Mouse (Mus musculus) intestine, embryonic 14.5 days (tissue): Measurements from ENCODE around the gene Ccdc30. TPM values are rescaled to one million over a fixed set of nuclear protein-coding genes. Genes with fewer than 3 reads are reported as not detected.

ENCODE experiments used
- ATAC-seq: fragments of 200-750 bp; cut with Nextera tagmentation; replicated peaks from 2 replicates; pipeline ENCODE4 v1.8.0; 2017; ENCODE audit warnings: low read depth, moderate number of reproducible peaks, moderate TSS enrichment, moderate library complexity; ENCODE audit not compliant: low FRiP score, low TSS enrichment
- DNase-seq: peaks from one replicate; pipeline ENCODE4 v3.0.0-alpha.2; 2018; ENCODE audit warnings: low spot score
- H3K27ac ChIP-seq: fragments of 300-500 bp; sonication (generic); 2 replicates; pipeline ENCODE4 v1.5.1; 2014; ENCODE audit warnings: low read depth, mild to moderate bottlenecking, control low read depth
- H3K27me3 ChIP-seq: fragments of 300-500 bp; sonication (generic); replicated peaks from 2 replicates; pipeline ENCODE4 v1.6.1; 2014; ENCODE audit warnings: low read length, control low read depth; ENCODE audit not compliant: control insufficient read depth, insufficient read depth
- H3K36me3 ChIP-seq: fragments of 300-500 bp; sonication (generic); 2 replicates; pipeline ENCODE4 v1.6.1; 2014; ENCODE audit warnings: low read length, control low read depth; ENCODE audit not compliant: control insufficient read depth, insufficient read depth
- H3K4me1 ChIP-seq: fragments of 300-500 bp; sonication (generic); replicated peaks from 2 replicates; pipeline ENCODE4 v1.6.1; 2014; ENCODE audit warnings: low read length, control low read depth, mixed read lengths; ENCODE audit not compliant: control insufficient read depth, insufficient read depth
- H3K4me2 ChIP-seq: fragments of 300-500 bp; sonication (generic); 2 replicates; pipeline ENCODE4 v1.6.1; 2014; ENCODE audit warnings: low read length
- H3K4me3 ChIP-seq: fragments of 300-500 bp; sonication (generic); 2 replicates; pipeline ENCODE4 v1.5.1; 2014; ENCODE audit warnings: low read depth, low read length, control low read depth, mixed read lengths
- H3K9ac ChIP-seq: fragments of 300-500 bp; sonication (generic); 2 replicates; pipeline ENCODE4 v1.6.1; 2014; ENCODE audit warnings: mild to moderate bottlenecking, low read length
- H3K9me3 ChIP-seq: fragments of 300-500 bp; sonication (generic); 2 replicates; pipeline ENCODE4 v1.6.1; 2016; ENCODE audit warnings: low read length, control low read depth; ENCODE audit not compliant: control insufficient read depth
- WGBS: fragments of 180-500 bp; shearing (Covaris S2); extraction: QIAGEN DNeasy Blood & Tissue Kit; methylation state at CpG from one replicate; pipeline ENCODE4 v1.1.7; 2014; 5-methylcytosine and 5-hydroxymethylcytosine counted together
- polyA plus RNA-seq: library from polyadenylated mRNA; unstranded; fragments of >200 nt; fragmentation: Nextera tagmentation; extraction: Ambion mirVana; gene quantifications from 2 replicates; pipeline ENCODE4 v1.2.1, GENCODE M21; 2014

Gene Ccdc30
- polyA plus RNA-seq, 1 experiment from 2014 or later, result 5.1 TPM

GRCm38 (mm10) chr4:119450436-119450835 is 35.1 kb upstream of the Ccdc30 start:
- 0 out of 2 replicates have a peak, but pooled peaks cover 3% of the 10 kb centered on the region for H3K4me1 ChIP-seq
- H3K36me3 ChIP-seq, result no peaks in the 10 kb centered on the region
- H3K9me3 ChIP-seq, result no peaks in the 10 kb centered on the region
- 68% methylated on average over 7 of the region's 7 CpGs for WGBS
- no peak overlapping the region for H3K4me2 ChIP-seq
- H3K27me3 ChIP-seq, result no peaks in the 10 kb centered on the region
- DNase-seq, result no peak
- H3K9ac ChIP-seq, result no peak overlapping the region
- ATAC-seq, result no peak
- no peak overlapping the region for H3K4me3 ChIP-seq
- H3K27ac ChIP-seq, result no peak overlapping the region

GRCm38 (mm10) chr4:119447786-119448185 is 32.5 kb upstream of the Ccdc30 start:
- DNase-seq (no peak), ATAC-seq (no peak)
- Histone ChIP-seq H3K4me3 (no peak overlapping the region), H3K27ac (no peak overlapping the region), H3K36me3 (no peaks in the 10 kb centered on the region), H3K27me3 (no peaks in the 10 kb centered on the region), H3K4me2 (no peak overlapping the region), H3K4me1 (no peaks in the 10 kb centered on the region), H3K9ac (no peak overlapping the region), H3K9me3 (no peaks in the 10 kb centered on the region)
- 71% methylated on average over 3 of the region's 3 CpGs for WGBS

GRCm38 (mm10) chr4:119447261-119447660 is 31.9 kb upstream of the Ccdc30 start:
- no peak overlapping the region for H3K27ac ChIP-seq
- DNase-seq (no peak), ATAC-seq (no peak)
- 89% methylated on average over 6 of the region's 6 CpGs for WGBS
- H3K9me3 ChIP-seq, result no peaks in the 10 kb centered on the region
- no peaks in the 10 kb centered on the region for H3K27me3 ChIP-seq
- H3K4me3 ChIP-seq, result no peak overlapping the region
- no peak overlapping the region for H3K4me2 ChIP-seq
- no peaks in the 10 kb centered on the region for H3K4me1 ChIP-seq
- H3K9ac ChIP-seq, result no peak overlapping the region
- H3K36me3 ChIP-seq, result no peaks in the 10 kb centered on the region

GRCm38 (mm10) chr4:119442539-119442938 is 27.2 kb upstream of the Ccdc30 start:
- Histone ChIP-seq H3K27me3 (no peaks in the 10 kb centered on the region), H3K9me3 (no peaks in the 10 kb centered on the region), H3K9ac (no peak overlapping the region), H3K4me1 (no peaks in the 10 kb centered on the region), H3K4me2 (no peak overlapping the region), H3K4me3 (no peak overlapping the region), H3K36me3 (no peaks in the 10 kb centered on the region), H3K27ac (no peak overlapping the region)
- DNase-seq, result no peak
- WGBS, result 44% methylated on average over 6 of the region's 6 CpGs
- ATAC-seq, result no peak

- Histone ChIP-seq H3K36me3 (no peaks in the 10 kb centered on the region), H3K9ac (no peak overlapping the region), H3K4me3 (no peak overlapping the region), H3K9me3 (no peaks in the 10 kb centered on the region), H3K27me3 (no peaks in the 10 kb centered on the region), H3K4me2 (no peak overlapping the region), H3K4me1 (no peaks in the 10 kb centered on the region), H3K27ac (no peak overlapping the region)
- ATAC-seq (no peak), DNase-seq (no peak)
- WGBS, result 90% methylated on average over 4 of the region's 4 CpGs
These were observed 26.5 kb upstream of the Ccdc30 start for GRCm38 (mm10) chr4:119441836-119442235.

- H3K9me3 ChIP-seq, result peaks cover 8% of the 10 kb centered on the region; the same call in 1 of the 2 replicates
- H3K4me2 ChIP-seq, result no peak overlapping the region
- WGBS, result 83% methylated on average over 2 of the region's 2 CpGs
- DNase-seq, result no peak
- H3K4me3 ChIP-seq, result no peak overlapping the region
- no peak for ATAC-seq
- no peaks in the 10 kb centered on the region for H3K4me1 ChIP-seq
- no peak overlapping the region for H3K27ac ChIP-seq
- H3K27me3 ChIP-seq, result no peaks in the 10 kb centered on the region
- no peak overlapping the region for H3K9ac ChIP-seq
- no peaks in the 10 kb centered on the region for H3K36me3 ChIP-seq
These were observed 22.6 kb upstream of the Ccdc30 start for GRCm38 (mm10) chr4:119437936-119438335.

GRCm38 (mm10) chr4:119430678-119431077 is 15.4 kb upstream of the Ccdc30 start:
- Histone ChIP-seq H3K36me3 (no peaks in the 10 kb centered on the region), H3K27me3 (no peaks in the 10 kb centered on the region), H3K4me3 (no peak overlapping the region), H3K9me3 (peaks cover 3% of the 10 kb centered on the region; the same call in 1 of the 2 replicates), H3K4me1 (no peaks in the 10 kb centered on the region; the same call in 1 of the 2 replicates), H3K4me2 (no peak overlapping the region), H3K9ac (no peak overlapping the region), H3K27ac (no peak overlapping the region)
- 27% methylated on average over 5 of the region's 5 CpGs for WGBS
- peak; percentile 56 for DNase-seq
- ATAC-seq, result no peak

- no peak overlapping the region for H3K9ac ChIP-seq
- no peak for ATAC-seq
- no peak overlapping the region for H3K4me2 ChIP-seq
- H3K27ac ChIP-seq, result no peak overlapping the region
- no peaks in the 10 kb centered on the region for H3K36me3 ChIP-seq
- 55% methylated on average over 2 of the region's 2 CpGs for WGBS
- H3K27me3 ChIP-seq, result no peaks in the 10 kb centered on the region
- no peak overlapping the region for H3K4me3 ChIP-seq
- no peak for DNase-seq
- peaks cover 3% of the 10 kb centered on the region; the same call in 1 of the 2 replicates for H3K4me1 ChIP-seq
- no peaks in the 10 kb centered on the region for H3K9me3 ChIP-seq
These were observed 12.4 kb upstream of the Ccdc30 start for GRCm38 (mm10) chr4:119427680-119428079.

GRCm38 (mm10) chr4:119425601-119426000 is 10.3 kb upstream of the Ccdc30 start:
- H3K27ac ChIP-seq, result no peak overlapping the region
- ATAC-seq, result no peak
- WGBS, result 35% methylated on average over 2 of the region's 2 CpGs

More at GRCm38 (mm10) chr4:119425601-119426000, 10.3 kb upstream of the Ccdc30 start:
- Histone ChIP-seq H3K9ac (no peak overlapping the region), H3K36me3 (no peaks in the 10 kb centered on the region), H3K27me3 (no peaks in the 10 kb centered on the region), H3K4me1 (peaks cover 8% of the 10 kb centered on the region), H3K9me3 (no peaks in the 10 kb centered on the region), H3K4me3 (no peak overlapping the region), H3K4me2 (no peak overlapping the region)
- no peak for DNase-seq
